Comparison of ENCODE assay signal across 7 mouse cellular contexts in genomic region chr6:125046691-125047090, GRCm38 (mm10). TPM values are rescaled to one million over a fixed set of nuclear protein-coding genes. Genes with fewer than 3 reads are reported as not detected.
DNase-seq lines count a peak whose midpoint lies in the region; ATAC-seq lines count a peak whose summit lies in the region.

No protein-coding gene starts in this region.

- peak; percentile 96 to 98 for DNase-seq in cerebellum, postnatal 10 days
- peak; percentile 71 to 75 for DNase-seq in frontal cortex, postnatal 36 days (ENCODE audit: low spot score in 2 of 2)
- DNase-seq in induced T-regulatory cell, adult 2 months (ENCODE audit: low read depth), result peak; percentile 86
- peak; percentile 78 to 82 for DNase-seq in left cerebral cortex, adult 18-20 months (ENCODE audit: low spot score in 2 of 2)
- peak; percentile 81 to 90 for DNase-seq in right cerebral cortex, postnatal 10 days (ENCODE audit: low spot score in 2 of 2)

- ATAC-seq in activated CD4-positive, CD25-positive, alpha-beta regulatory T cell, adult 4 months, result peak; percentile 57
- peak; percentile 93 for ATAC-seq in megakaryocyte progenitor cell, adult 5-6 weeks (replicated peaks; ENCODE audit: poor library complexity)

RNA-seq across cellular contexts. Expression of gene Acrbp, which starts 2.8 kb away (rescaled TPM):
- 1 to 10 TPM; 8.1 to 9.7 TPM for polyA plus RNA-seq in activated CD4-positive, CD25-positive, alpha-beta regulatory T cell, adult 4 months (2017; shearing (Covaris generic))
- 10 to 100 TPM; 11.2 to 14.5 TPM for total RNA-seq in left cerebral cortex, adult 18-20 months (2021)
- total RNA-seq in megakaryocyte progenitor cell, adult 5-6 weeks (2015), result 8.1 and 9.5 TPM in 2 replicates
- 3.6 and 5.8 TPM in 2 replicates for total RNA-seq in megakaryocyte progenitor cell, adult 5-6 weeks (2017)

RNA-seq across cellular contexts. Expression of gene Ing4, which starts 7.1 kb away (rescaled TPM):
- 10 to 100 TPM; 41.5 to 48.1 TPM for polyA plus RNA-seq in activated CD4-positive, CD25-positive, alpha-beta regulatory T cell, adult 4 months (2017; shearing (Covaris generic))
- 10 to 100 TPM; 50.7 to 51.1 TPM for total RNA-seq in left cerebral cortex, adult 18-20 months (2021)
- total RNA-seq in megakaryocyte progenitor cell, adult 5-6 weeks (2015), result 22.8 and 25.2 TPM in 2 replicates
- total RNA-seq in megakaryocyte progenitor cell, adult 5-6 weeks (2017), result 44.4 and 49.8 TPM in 2 replicates

RNA-seq across cellular contexts. Expression of gene Lpar5, which starts 21.0 kb away (rescaled TPM):
- 1 to 10 TPM; 8.6 to 9.5 TPM for polyA plus RNA-seq in activated CD4-positive, CD25-positive, alpha-beta regulatory T cell, adult 4 months (2017; shearing (Covaris generic))
- under 1 TPM; 0.58 to 0.68 TPM for total RNA-seq in left cerebral cortex, adult 18-20 months (2021)
- total RNA-seq in megakaryocyte progenitor cell, adult 5-6 weeks (2015), result 6.7 and 10.6 TPM in 2 replicates
- 3.5 and 6.7 TPM in 2 replicates for total RNA-seq in megakaryocyte progenitor cell, adult 5-6 weeks (2017)

RNA-seq across cellular contexts. Expression of gene Zfp384, which starts 37.7 kb away (rescaled TPM):
- polyA plus RNA-seq in activated CD4-positive, CD25-positive, alpha-beta regulatory T cell, adult 4 months (2017; shearing (Covaris generic)), result 1 to 10 TPM; 4.3 to 5.2 TPM
- 10 to 100 TPM; 45.9 to 47.6 TPM for total RNA-seq in left cerebral cortex, adult 18-20 months (2021)
- total RNA-seq in megakaryocyte progenitor cell, adult 5-6 weeks (2015), result 67.9 and 69.9 TPM in 2 replicates
- 26.2 and 29.3 TPM in 2 replicates for total RNA-seq in megakaryocyte progenitor cell, adult 5-6 weeks (2017)

RNA-seq across cellular contexts. Expression of gene Chd4, which starts 49.1 kb away (rescaled TPM):
- polyA plus RNA-seq in activated CD4-positive, CD25-positive, alpha-beta regulatory T cell, adult 4 months (2017; shearing (Covaris generic)), result 10 to 100 TPM; 49.4 to 66.6 TPM
- total RNA-seq in left cerebral cortex, adult 18-20 months (2021), result 100 to 1,000 TPM; 147 to 150 TPM
- 85.7 and 91.6 TPM in 2 replicates for total RNA-seq in megakaryocyte progenitor cell, adult 5-6 weeks (2015)
- total RNA-seq in megakaryocyte progenitor cell, adult 5-6 weeks (2017), result 299 and 375 TPM in 2 replicates

Comparison
In these comparisons a context has a peak if more than half of its experiments do, and no peak if none do; other contexts are left out.
1. Peak in every context shown above with its lines: DNase-seq and ATAC-seq.